Comparison of ENCODE assay signal across 9 mouse cellular contexts in genomic region chr19:32689724-32690123, GRCm38 (mm10). TPM values are rescaled to one million over a fixed set of nuclear protein-coding genes. Genes with fewer than 3 reads are reported as not detected.
DNase-seq lines count a peak whose midpoint lies in the region; ATAC-seq and TF ChIP-seq lines count a peak whose summit lies in the region.
"Had no signal": no experiment of that assay in that cellular context is flagged by ENCODE, and none has a peak within 500 bp of the region (broad histone marks: within the 10 kb centered on the region; RNA-seq: fewer than 3 reads in every experiment).

No protein-coding gene starts in this region.

- no peaks in the 10 kb centered on the region for H3K27me3 ChIP-seq in intestine, postnatal 0 days (replicated peaks; ENCODE audit: control insufficient read depth, insufficient read depth, low read length)
- no peaks in the 10 kb centered on the region for H3K27me3 ChIP-seq in intestine, embryonic 15.5 days (replicated peaks)
- H3K27me3 ChIP-seq in neural tube, embryonic 15.5 days (replicated peaks), result no peaks in the 10 kb centered on the region
- H3K27me3 ChIP-seq: neural tube, embryonic 12.5 days had no signal

- H3K9ac ChIP-seq in intestine, postnatal 0 days (ENCODE audit: low read depth, low read length), result no peak overlapping the region
- no peak overlapping the region for H3K9ac ChIP-seq in intestine, embryonic 15.5 days
- no peak overlapping the region for H3K9ac ChIP-seq in neural tube, embryonic 15.5 days (replicated peaks)
- H3K9ac ChIP-seq: neural tube, embryonic 12.5 days had no signal

- TF ChIP-seq CTCF in intestine, postnatal 0 days (IDR thresholded peaks at IDR 0.05; ENCODE audit: low read depth), result peak; percentile 66

- H3K27ac ChIP-seq in intestine, postnatal 0 days (ENCODE audit: low read depth, low read length), result no peak overlapping the region
- no peak overlapping the region for H3K27ac ChIP-seq in intestine, embryonic 15.5 days
- no peak overlapping the region for H3K27ac ChIP-seq in neural tube, embryonic 15.5 days (replicated peaks)
- H3K27ac ChIP-seq: neural tube, embryonic 12.5 days had no signal

- peak; percentile 74 for DNase-seq in 416B (ENCODE audit: low read depth)
- no peak for DNase-seq in right cerebral cortex, postnatal 14 days
- no peak for DNase-seq in yolk sac, embryonic 10.5 days (ENCODE audit: low spot score)

- H3K4me3 ChIP-seq in intestine, postnatal 0 days (ENCODE audit: low read depth, low read length), result no peak overlapping the region
- no peak overlapping the region for H3K4me3 ChIP-seq in intestine, embryonic 15.5 days (replicated peaks)
- H3K4me3 ChIP-seq in neural tube, embryonic 15.5 days (replicated peaks), result no peak overlapping the region
- H3K4me3 ChIP-seq: neural tube, embryonic 12.5 days had no signal

- ATAC-seq in intestine, postnatal 0 days, result no peak
- no peak for ATAC-seq in intestine, embryonic 15.5 days
- peak; percentile 71 for ATAC-seq in CD4-positive, CD25-positive, alpha-beta regulatory T cell, adult 4 months
- peak; percentile 48 for ATAC-seq in granulocyte monocyte progenitor cell, adult 5-6 weeks (replicated peaks; ENCODE audit: poor library complexity, severe bottlenecking)
- ATAC-seq in neural tube, embryonic 15.5 days (ENCODE audit: low FRiP score), result no peak

- 43% methylated on average over 6 of the region's 6 CpGs for WGBS in intestine, postnatal 0 days
- WGBS in intestine, embryonic 15.5 days, result 65% methylated on average over 6 of the region's 6 CpGs
- 75% methylated on average over 6 of the region's 6 CpGs for WGBS in neural tube, embryonic 15.5 days

- no peaks in the 10 kb centered on the region for H3K4me1 ChIP-seq in intestine, postnatal 0 days (replicated peaks; ENCODE audit: control insufficient read depth, insufficient read depth, low read length)
- H3K4me1 ChIP-seq in intestine, embryonic 15.5 days (replicated peaks), result no peaks in the 10 kb centered on the region
- H3K4me1 ChIP-seq in neural tube, embryonic 15.5 days, result no peaks in the 10 kb centered on the region
- H3K4me1 ChIP-seq: neural tube, embryonic 12.5 days had no signal

- no peak overlapping the region for H3K4me2 ChIP-seq in intestine, postnatal 0 days (replicated peaks; ENCODE audit: low read depth)
- H3K4me2 ChIP-seq in intestine, embryonic 15.5 days (replicated peaks), result no peak overlapping the region
- H3K4me2 ChIP-seq in neural tube, embryonic 15.5 days, result no peak overlapping the region
- H3K4me2 ChIP-seq: neural tube, embryonic 12.5 days had no signal

- no peaks in the 10 kb centered on the region for H3K9me3 ChIP-seq in intestine, postnatal 0 days (ENCODE audit: control insufficient read depth)
- H3K9me3 ChIP-seq in intestine, embryonic 15.5 days, result no peaks in the 10 kb centered on the region
- no peaks in the 10 kb centered on the region for H3K9me3 ChIP-seq in neural tube, embryonic 15.5 days (replicated peaks)
- H3K9me3 ChIP-seq: neural tube, embryonic 12.5 days had no signal

- H3K36me3 ChIP-seq in intestine, postnatal 0 days (ENCODE audit: control insufficient read depth, insufficient read depth), result peaks cover 39% of the 10 kb centered on the region
- H3K36me3 ChIP-seq in intestine, embryonic 15.5 days, result peaks cover 13% of the 10 kb centered on the region; the same call in 1 of the 2 replicates
- H3K36me3 ChIP-seq in neural tube, embryonic 15.5 days, result peaks cover 49% of the 10 kb centered on the region

RNA-seq across cellular contexts. Expression of gene Atad1, which starts 49.9 kb away (rescaled TPM):
- polyA plus RNA-seq in intestine, postnatal 0 days (2015; fragmentation: Nextera tagmentation; extraction: Ambion mirVana), result 48.5 and 49.6 TPM in 2 replicates
- 72.6 and 76.1 TPM in 2 replicates for polyA plus RNA-seq in intestine, embryonic 15.5 days (2015; fragmentation: Nextera tagmentation; extraction: Ambion mirVana)
- polyA plus RNA-seq in CD4-positive, CD25-positive, alpha-beta regulatory T cell, adult 4 months (2017; shearing (Covaris generic)), result 10 to 100 TPM; 85.5 to 94.9 TPM
- 59.5 and 62.9 TPM in 2 replicates for total RNA-seq in granulocyte monocyte progenitor cell, adult 5-6 weeks (2014; fragmentation: Nextera tagmentation)
- total RNA-seq in granulocyte monocyte progenitor cell, adult 5-6 weeks (2017), result 77.7 and 82.9 TPM in 2 replicates
- polyA plus RNA-seq in neural tube, embryonic 15.5 days (2015; fragmentation: Nextera tagmentation; extraction: Ambion mirVana), result 105 and 109 TPM in 2 replicates

Comparison
In these comparisons a context has a peak if more than half of its experiments do, and no peak if none do; other contexts are left out.
1. ATAC-seq: peak in CD4-positive, CD25-positive, alpha-beta regulatory T cell, adult 4 months (single experiment) and granulocyte monocyte progenitor cell, adult 5-6 weeks (single experiment); none in intestine, postnatal 0 days (single experiment), intestine, embryonic 15.5 days (single experiment) and neural tube, embryonic 15.5 days (single experiment).